ENCODE assay signal across 26 mouse cellular contexts in the genomic region with DNA sequence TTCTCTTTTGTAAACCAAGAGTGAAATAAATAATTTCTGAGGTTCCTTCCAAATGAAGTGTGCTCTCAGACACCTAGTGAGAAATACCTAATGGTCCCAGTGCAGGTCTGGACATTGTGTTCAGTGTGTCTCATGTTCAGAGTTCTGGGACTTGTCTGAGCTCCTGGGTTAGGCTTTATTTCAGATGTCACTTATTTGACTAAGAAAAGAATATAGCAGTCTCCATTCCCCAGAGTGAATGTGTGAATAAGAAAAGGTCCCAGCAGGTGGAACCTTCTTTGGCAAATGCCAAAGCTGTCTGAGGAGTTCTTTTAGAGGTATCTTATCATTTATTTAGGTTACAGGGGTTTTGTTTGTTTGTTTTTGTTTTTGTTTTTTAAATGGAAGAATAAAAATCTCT.
DNase-seq lines count a peak whose midpoint lies in the region; ATAC-seq lines count a peak whose summit lies in the region.
"Had no signal": no experiment of that assay in that cellular context is flagged by ENCODE, and none has a peak within 500 bp of the region (broad histone marks: within the 10 kb centered on the region; RNA-seq: fewer than 3 reads in every experiment).

No protein-coding gene starts in this region.

- peak; percentile 72 for DNase-seq in ZHBTc4 (ENCODE audit: low read depth, low spot score)
- no peak for DNase-seq in forebrain, embryonic 10.5 days (ENCODE audit: extremely low spot score, low spot score)
- DNase-seq in MN1 (ENCODE audit: low spot score), result no peak
- DNase-seq in lung, postnatal 14 days, result no peak
- DNase-seq: adrenal gland, adult 2 months; B cell, adult 2 months; cerebellum, adult 18-20 months; cerebellum, postnatal 14 days; gastrocnemius, postnatal 25 days; heart, adult 2 months; heart, postnatal 14 days; kidney, adult 11 months; kidney, postnatal 4 days; layer of hippocampus, adult 9-11 months; right cerebral cortex, postnatal 14 days; spleen, adult 18-20 months had no signal

- peak overlapping the region; percentile 58 for H3K27ac ChIP-seq in midbrain, embryonic 12.5 days (replicated peaks)
- no peak overlapping the region for H3K27ac ChIP-seq in midbrain, embryonic 15.5 days
- peak overlapping the region; percentile 84 for H3K27ac ChIP-seq in forebrain, embryonic 10.5 days
- H3K27ac ChIP-seq in forebrain, embryonic 16.5 days (ENCODE audit: low read length), result 0 out of 2 replicates have a peak overlapping the region, but pooled peaks have one; percentile 17
- H3K27ac ChIP-seq: heart, adult 2 months; heart, embryonic 13.5 days; hindbrain, embryonic 12.5 days; limb, embryonic 15.5 days had no signal

- no peak overlapping the region for H3K4me3 ChIP-seq in midbrain, embryonic 12.5 days
- H3K4me3 ChIP-seq in midbrain, embryonic 15.5 days, result no peak overlapping the region
- H3K4me3 ChIP-seq in forebrain, embryonic 10.5 days, result no peak overlapping the region
- no peak overlapping the region for H3K4me3 ChIP-seq in forebrain, embryonic 16.5 days (replicated peaks; ENCODE audit: low read length)
- H3K4me3 ChIP-seq: heart, adult 2 months; heart, embryonic 13.5 days; hindbrain, embryonic 12.5 days; kidney, embryonic 15.5 days; left cerebral cortex, adult 2 months; limb, embryonic 15.5 days had no signal

- peak overlapping the region; percentile 39; the same call in 1 of the 2 replicates for H3K4me2 ChIP-seq in midbrain, embryonic 12.5 days (replicated peaks)
- no peak overlapping the region for H3K4me2 ChIP-seq in midbrain, embryonic 15.5 days
- no peak overlapping the region for H3K4me2 ChIP-seq in forebrain, embryonic 16.5 days (ENCODE audit: low read length)
- H3K4me2 ChIP-seq: heart, embryonic 13.5 days; limb, embryonic 15.5 days had no signal

- H3K27me3 ChIP-seq in midbrain, embryonic 12.5 days, result no peaks in the 10 kb centered on the region
- H3K27me3 ChIP-seq in midbrain, embryonic 15.5 days (replicated peaks), result no peaks in the 10 kb centered on the region
- H3K27me3 ChIP-seq in forebrain, embryonic 10.5 days (ENCODE audit: poor library complexity, severe bottlenecking), result no peaks in the 10 kb centered on the region
- no peaks in the 10 kb centered on the region for H3K27me3 ChIP-seq in forebrain, embryonic 16.5 days (replicated peaks; ENCODE audit: control insufficient read depth, insufficient read depth, low read length)
- H3K27me3 ChIP-seq: heart, embryonic 13.5 days; hindbrain, embryonic 12.5 days; kidney, embryonic 15.5 days; limb, embryonic 15.5 days had no signal

- peaks cover 34% of the 10 kb centered on the region for H3K4me1 ChIP-seq in midbrain, embryonic 12.5 days
- H3K4me1 ChIP-seq in midbrain, embryonic 15.5 days, result peaks cover 15% of the 10 kb centered on the region
- H3K4me1 ChIP-seq in forebrain, embryonic 10.5 days, result peaks cover 72% of the 10 kb centered on the region
- H3K4me1 ChIP-seq in forebrain, embryonic 16.5 days (replicated peaks; ENCODE audit: control insufficient read depth, insufficient read depth, low read length), result peaks cover 27% of the 10 kb centered on the region

- no peak overlapping the region for H3K9ac ChIP-seq in midbrain, embryonic 12.5 days (replicated peaks)
- H3K9ac ChIP-seq in midbrain, embryonic 15.5 days, result no peak overlapping the region
- H3K9ac ChIP-seq in forebrain, embryonic 16.5 days (replicated peaks; ENCODE audit: low read depth, low read length), result no peak overlapping the region
- H3K9ac ChIP-seq: heart, embryonic 13.5 days; hindbrain, embryonic 12.5 days; kidney, embryonic 15.5 days; limb, embryonic 15.5 days had no signal

- H3K36me3 ChIP-seq in midbrain, embryonic 12.5 days, result no peaks in the 10 kb centered on the region
- no peaks in the 10 kb centered on the region for H3K36me3 ChIP-seq in midbrain, embryonic 15.5 days (replicated peaks)
- H3K36me3 ChIP-seq in forebrain, embryonic 10.5 days (replicated peaks), result peaks cover 7% of the 10 kb centered on the region; the same call in 1 of the 2 replicates
- no peaks in the 10 kb centered on the region for H3K36me3 ChIP-seq in forebrain, embryonic 16.5 days (ENCODE audit: control insufficient read depth, insufficient read depth)
- H3K36me3 ChIP-seq: heart, embryonic 13.5 days; hindbrain, embryonic 12.5 days; kidney, embryonic 15.5 days; limb, embryonic 15.5 days had no signal

- ATAC-seq in midbrain, embryonic 12.5 days (ENCODE audit: low FRiP score, low read depth), result no peak
- ATAC-seq in midbrain, embryonic 15.5 days (replicated peaks), result no peak
- ATAC-seq in forebrain, embryonic 16.5 days, result no peak
- ATAC-seq in CD4-positive, CD25-positive, alpha-beta regulatory T cell, adult 4 months, result no peak
- ATAC-seq: lung, postnatal 0 days had no signal

- H3K9me3 ChIP-seq in midbrain, embryonic 12.5 days, result no peaks in the 10 kb centered on the region
- H3K9me3 ChIP-seq in midbrain, embryonic 15.5 days, result no peaks in the 10 kb centered on the region
- H3K9me3 ChIP-seq in forebrain, embryonic 10.5 days, result no peaks in the 10 kb centered on the region
- no peaks in the 10 kb centered on the region for H3K9me3 ChIP-seq in forebrain, embryonic 16.5 days (ENCODE audit: control insufficient read depth, low read length)
- H3K9me3 ChIP-seq: heart, embryonic 13.5 days; hindbrain, embryonic 12.5 days; kidney, embryonic 15.5 days; limb, embryonic 15.5 days had no signal
